Comparison of ENCODE assay signal across 35 mouse cellular contexts in genomic region chr11:24133928-24134327, GRCm38 (mm10). TPM values are rescaled to one million over a fixed set of nuclear protein-coding genes. Genes with fewer than 3 reads are reported as not detected.
A peak's percentile ranks its signal among the peaks of the same experiment; 100 is the strongest.
DNase-seq lines count a peak whose midpoint lies in the region; ATAC-seq lines count a peak whose summit lies in the region.
"Had no signal": no experiment of that assay in that cellular context is flagged by ENCODE, and none has a peak within 500 bp of the region (broad histone marks: within the 10 kb centered on the region; RNA-seq: fewer than 3 reads in every experiment).

No protein-coding gene starts in this region.

- H3K9me3 ChIP-seq in hindbrain, embryonic 12.5 days (replicated peaks), result no peaks in the 10 kb centered on the region
- H3K9me3 ChIP-seq in hindbrain, embryonic 13.5 days, result no peaks in the 10 kb centered on the region
- H3K9me3 ChIP-seq in neural tube, embryonic 14.5 days (ENCODE audit: control insufficient read depth, low read length), result no peaks in the 10 kb centered on the region
- H3K9me3 ChIP-seq in liver, embryonic 15.5 days (replicated peaks), result no peaks in the 10 kb centered on the region
- H3K9me3 ChIP-seq: embryonic facial prominence, embryonic 15.5 days; forebrain, embryonic 12.5 days; kidney, embryonic 15.5 days; limb, embryonic 10.5 days; limb, embryonic 15.5 days; lung, embryonic 15.5 days; neural tube, embryonic 15.5 days had no signal

- no peak for DNase-seq in neural tube, embryonic 10.5 days (ENCODE audit: extremely low spot score, low spot score)
- DNase-seq in left cerebral cortex, postnatal 25 days (ENCODE audit: low spot score in 2 of 2), result no peak
- DNase-seq in frontal cortex, postnatal 36 days (ENCODE audit: low spot score in 2 of 2), result no peak
- DNase-seq: adrenal gland, postnatal 25 days; cerebellum, adult 11-12 months; cerebellum, adult 9-11 months; gastrocnemius, postnatal 25 days; heart, adult 11 months; heart, postnatal 4 days; kidney, adult 18-20 months; kidney, postnatal 36 days; layer of hippocampus, postnatal 36 days; right cerebral cortex, postnatal 4 days; thymus, adult 18-20 months; thymus, postnatal 36 days had no signal

- WGBS in hindbrain, embryonic 12.5 days, result 72% methylated on average over 5 of the region's 5 CpGs
- 60% methylated on average over 5 of the region's 5 CpGs for WGBS in hindbrain, embryonic 13.5 days
- 64% methylated on average over 5 of the region's 5 CpGs for WGBS in neural tube, embryonic 14.5 days
- WGBS in liver, embryonic 15.5 days (ENCODE audit: insufficient replicate concordance), result 63% methylated on average over 5 of the region's 5 CpGs

- no peak overlapping the region for H3K4me3 ChIP-seq in hindbrain, embryonic 12.5 days
- H3K4me3 ChIP-seq in hindbrain, embryonic 13.5 days, result no peak overlapping the region
- H3K4me3 ChIP-seq in neural tube, embryonic 14.5 days (ENCODE audit: low read depth, low read length), result no peak overlapping the region
- no peak overlapping the region for H3K4me3 ChIP-seq in liver, embryonic 15.5 days (replicated peaks)
- H3K4me3 ChIP-seq: embryonic facial prominence, embryonic 15.5 days; forebrain, embryonic 12.5 days; kidney, embryonic 15.5 days; limb, embryonic 10.5 days; limb, embryonic 15.5 days; lung, embryonic 15.5 days; neural tube, embryonic 15.5 days had no signal

- H3K9ac ChIP-seq in hindbrain, embryonic 12.5 days, result no peak overlapping the region
- no peak overlapping the region for H3K9ac ChIP-seq in hindbrain, embryonic 13.5 days
- H3K9ac ChIP-seq in neural tube, embryonic 14.5 days (replicated peaks; ENCODE audit: low read depth, low read length), result no peak overlapping the region
- H3K9ac ChIP-seq in liver, embryonic 15.5 days, result no peak overlapping the region
- H3K9ac ChIP-seq: embryonic facial prominence, embryonic 15.5 days; forebrain, embryonic 12.5 days; kidney, embryonic 15.5 days; limb, embryonic 15.5 days; lung, embryonic 15.5 days; neural tube, embryonic 15.5 days had no signal

- no peak overlapping the region for H3K4me2 ChIP-seq in hindbrain, embryonic 12.5 days (replicated peaks)
- H3K4me2 ChIP-seq in hindbrain, embryonic 13.5 days, result no peak overlapping the region
- H3K4me2 ChIP-seq in neural tube, embryonic 14.5 days (ENCODE audit: low read depth, low read length), result no peak overlapping the region
- H3K4me2 ChIP-seq in liver, embryonic 15.5 days, result no peak overlapping the region
- H3K4me2 ChIP-seq: embryonic facial prominence, embryonic 15.5 days; forebrain, embryonic 12.5 days; heart, embryonic 11.5 days; kidney, embryonic 15.5 days; limb, embryonic 15.5 days; lung, embryonic 15.5 days; midbrain, embryonic 11.5 days; neural tube, embryonic 15.5 days had no signal

- peaks cover 4% of the 10 kb centered on the region; the same call in 1 of the 2 replicates for H3K36me3 ChIP-seq in hindbrain, embryonic 12.5 days
- 0 out of 2 replicates have a peak, but pooled peaks cover 3% of the 10 kb centered on the region for H3K36me3 ChIP-seq in hindbrain, embryonic 13.5 days
- no peaks in the 10 kb centered on the region for H3K36me3 ChIP-seq in neural tube, embryonic 14.5 days (ENCODE audit: control insufficient read depth, insufficient read depth, low read length)
- H3K36me3 ChIP-seq in liver, embryonic 15.5 days (replicated peaks), result peaks cover 24% of the 10 kb centered on the region
- H3K36me3 ChIP-seq: embryonic facial prominence, embryonic 15.5 days; kidney, embryonic 15.5 days; limb, embryonic 15.5 days; lung, embryonic 15.5 days; neural tube, embryonic 15.5 days had no signal

- H3K27ac ChIP-seq in hindbrain, embryonic 12.5 days, result peak overlapping the region; percentile 52
- no peak overlapping the region for H3K27ac ChIP-seq in hindbrain, embryonic 13.5 days
- no peak overlapping the region for H3K27ac ChIP-seq in neural tube, embryonic 14.5 days (ENCODE audit: low read depth, low read length)
- peak overlapping the region; percentile 90 for H3K27ac ChIP-seq in liver, embryonic 15.5 days (replicated peaks)
- H3K27ac ChIP-seq: embryonic facial prominence, embryonic 15.5 days; forebrain, embryonic 12.5 days; kidney, embryonic 15.5 days; limb, embryonic 10.5 days; limb, embryonic 15.5 days; lung, embryonic 15.5 days; neural tube, embryonic 15.5 days; stomach, postnatal 0 days had no signal

- no peaks in the 10 kb centered on the region for H3K27me3 ChIP-seq in hindbrain, embryonic 12.5 days
- H3K27me3 ChIP-seq in hindbrain, embryonic 13.5 days, result no peaks in the 10 kb centered on the region
- H3K27me3 ChIP-seq in neural tube, embryonic 14.5 days (ENCODE audit: control insufficient read depth, insufficient read depth, low read length), result no peaks in the 10 kb centered on the region
- H3K27me3 ChIP-seq in liver, embryonic 15.5 days, result no peaks in the 10 kb centered on the region
- H3K27me3 ChIP-seq: embryonic facial prominence, embryonic 15.5 days; forebrain, embryonic 12.5 days; kidney, embryonic 15.5 days; limb, embryonic 15.5 days; lung, embryonic 15.5 days; neural tube, embryonic 15.5 days had no signal

- intact Hi-C loops in left cerebral cortex, postnatal 25 days (cut with DNase I), result no loop called here

- no peak for ATAC-seq in hindbrain, embryonic 12.5 days (ENCODE audit: low FRiP score)
- no peak for ATAC-seq in hindbrain, embryonic 13.5 days (ENCODE audit: low FRiP score)
- ATAC-seq in neural tube, embryonic 14.5 days (ENCODE audit: low read depth), result peak; percentile 15; the same call in 1 of the 2 replicates
- no peak for ATAC-seq in liver, embryonic 15.5 days (ENCODE audit: insufficient read depth)
- ATAC-seq: CD4-positive, CD25-positive, alpha-beta regulatory T cell, adult 4 months had no signal

- peaks cover 31% of the 10 kb centered on the region for H3K4me1 ChIP-seq in hindbrain, embryonic 12.5 days
- peaks cover 61% of the 10 kb centered on the region for H3K4me1 ChIP-seq in hindbrain, embryonic 13.5 days (replicated peaks)
- no peaks in the 10 kb centered on the region for H3K4me1 ChIP-seq in neural tube, embryonic 14.5 days (ENCODE audit: control insufficient read depth, insufficient read depth, low read length)
- H3K4me1 ChIP-seq in liver, embryonic 15.5 days (replicated peaks), result peaks cover 99% of the 10 kb centered on the region
- H3K4me1 ChIP-seq: kidney, embryonic 15.5 days; lung, embryonic 15.5 days had no signal

RNA-seq across cellular contexts. Expression of gene Bcl11a, which starts 56.1 kb away (rescaled TPM):
- 89.1 and 94.8 TPM in 2 replicates for polyA plus RNA-seq in hindbrain, embryonic 12.5 days (2016; fragmentation: Nextera tagmentation; extraction: Ambion mirVana)
- 116 and 129 TPM in 2 replicates for polyA plus RNA-seq in hindbrain, embryonic 13.5 days (2015; fragmentation: Nextera tagmentation; extraction: Ambion mirVana)
- 143 and 145 TPM in 2 replicates for polyA plus RNA-seq in neural tube, embryonic 14.5 days (2014; fragmentation: Nextera tagmentation; extraction: Ambion mirVana)
- polyA plus RNA-seq in liver, embryonic 15.5 days (2015; fragmentation: Nextera tagmentation; extraction: Ambion mirVana), result 24.7 and 25.2 TPM in 2 replicates
- total RNA-seq in left cerebral cortex, postnatal 25 days (2021), result 100 to 1,000 TPM in 1 of 2 experiments, 10 to 100 TPM in 1; 94.7 to 104 TPM

RNA-seq across cellular contexts. Expression of gene A830031A19Rik, which starts 59.1 kb away (rescaled TPM):
- not detected in 2 replicates for polyA plus RNA-seq in hindbrain, embryonic 12.5 days (2016; fragmentation: Nextera tagmentation; extraction: Ambion mirVana)
- 0.23 TPM in 1 of 2 replicates, not detected in the other for polyA plus RNA-seq in hindbrain, embryonic 13.5 days (2015; fragmentation: Nextera tagmentation; extraction: Ambion mirVana)
- polyA plus RNA-seq in neural tube, embryonic 14.5 days (2014; fragmentation: Nextera tagmentation; extraction: Ambion mirVana), result not detected in 2 replicates
- not detected in 2 replicates for polyA plus RNA-seq in liver, embryonic 15.5 days (2015; fragmentation: Nextera tagmentation; extraction: Ambion mirVana)
- 1 to 10 TPM; 1.0 to 1.4 TPM for total RNA-seq in left cerebral cortex, postnatal 25 days (2021)
- total RNA-seq: adrenal gland, adult 18-20 months; adrenal gland, postnatal 25 days; gastrocnemius, postnatal 25 days; heart, postnatal 4 days; megakaryocyte progenitor cell, adult 5-6 weeks had no signal
- polyA plus RNA-seq: CD4-positive, CD25-positive, alpha-beta regulatory T cell, adult 4 months; embryonic facial prominence, embryonic 15.5 days; forebrain, embryonic 12.5 days; heart, embryonic 11.5 days; heart, postnatal 0 days; intestine, embryonic 14.5 days; kidney, embryonic 15.5 days; limb, embryonic 10.5 days; lung, embryonic 15.5 days; midbrain, embryonic 11.5 days; neural tube, embryonic 15.5 days; spleen, adult 2 months; stomach, postnatal 0 days had no signal

Comparison
In these comparisons a context has a peak if more than half of its experiments do, and no peak if none do; other contexts are left out.
1. H3K27ac ChIP-seq: peak in hindbrain, embryonic 12.5 days (single experiment) and liver, embryonic 15.5 days (single experiment); none in hindbrain, embryonic 13.5 days (single experiment) and neural tube, embryonic 14.5 days (single experiment).